Mouse (Mus musculus): ENCODE data around the gene Sipa1l3. TPM values are rescaled to one million over a fixed set of nuclear protein-coding genes. Genes with fewer than 3 reads are reported as not detected.

The Sipa1l3 gene
- 108 and 110 TPM in 2 replicates for total RNA-seq (2014; rRNA removed)
- polyA plus RNA-seq (2015; fragmentation: Nextera tagmentation; extraction: Ambion mirVana): 15.2 and 19.7 TPM in 2 replicates

DNA sequence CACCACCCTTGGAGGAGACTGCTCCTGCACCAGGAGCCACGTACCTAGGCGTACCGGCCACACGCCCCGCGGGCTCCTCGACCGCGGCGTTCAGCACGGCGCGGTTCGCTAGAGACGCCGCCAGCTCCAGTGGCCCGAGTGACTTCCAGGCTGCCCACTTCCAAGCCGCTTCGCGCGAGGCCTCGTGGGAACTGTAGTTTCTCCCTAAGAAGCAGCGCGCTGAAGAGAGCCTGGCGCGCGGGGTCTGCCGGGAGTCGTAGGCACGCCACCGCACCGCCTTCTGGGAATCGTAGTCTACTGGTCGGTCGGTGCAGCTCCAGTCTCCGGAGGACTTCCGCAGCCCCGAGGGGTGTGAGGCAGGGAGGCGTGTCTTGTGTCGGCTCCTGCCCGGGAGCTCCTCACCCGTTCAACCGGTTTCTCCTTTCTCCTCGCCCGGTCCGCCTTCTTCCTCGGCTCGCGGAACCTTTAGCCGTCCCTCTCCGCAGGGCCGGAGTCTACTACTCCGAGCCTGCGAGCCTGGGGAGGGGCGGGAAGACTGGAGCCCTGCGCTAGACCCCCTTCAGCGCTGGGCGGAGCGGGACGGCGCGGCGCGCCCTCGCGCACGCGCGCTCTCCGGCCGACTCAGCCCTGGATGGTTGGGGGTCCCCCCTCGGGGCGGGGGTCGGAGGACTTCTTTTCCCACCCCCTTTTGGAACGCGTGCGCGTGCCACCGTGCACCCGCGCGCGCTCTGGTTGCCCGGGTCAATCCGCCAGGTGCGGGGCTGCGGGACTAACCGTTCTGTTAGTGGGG, at the start of gene Sipa1l3:
Sipa1l3 (minus strand) TSS at position 221 of the 790 bp plus-strand sequence.
- peak within 1 kb of the TSS; percentile 82 for H3K27ac ChIP-seq
- WGBS: under 1% methylated on average over 85 of the region's 88 CpGs
- H3K4me1 ChIP-seq (ENCODE audit: insufficient read depth, low read length): peaks cover 11% of the 10 kb centered on the region
- H3K27me3 ChIP-seq (ENCODE audit: insufficient read depth, low read length): no peaks in the 10 kb centered on the region
- no peaks in the 10 kb centered on the region for H3K9me3 ChIP-seq (ENCODE audit: low read length)
- peak within 1 kb of the TSS; percentile 96 for H3K4me3 ChIP-seq (ENCODE audit: low read length)
- no peak; the same call in 1 of the 2 replicates for TF ChIP-seq CTCF (IDR thresholded peaks at IDR 0.05; ENCODE audit: low read depth)
- peak within 1 kb of the TSS; percentile 80 for H3K4me2 ChIP-seq (ENCODE audit: low read depth, low read length)
- H3K9ac ChIP-seq (replicated peaks; ENCODE audit: low read length): peak within 1 kb of the TSS; percentile 81
- peak; percentile 99 for DNase-seq (ENCODE audit: low spot score)
- no peaks in the 10 kb centered on the region for H3K36me3 ChIP-seq (ENCODE audit: insufficient read depth, low read length)
- ATAC-seq: peak; percentile 98

DNA sequence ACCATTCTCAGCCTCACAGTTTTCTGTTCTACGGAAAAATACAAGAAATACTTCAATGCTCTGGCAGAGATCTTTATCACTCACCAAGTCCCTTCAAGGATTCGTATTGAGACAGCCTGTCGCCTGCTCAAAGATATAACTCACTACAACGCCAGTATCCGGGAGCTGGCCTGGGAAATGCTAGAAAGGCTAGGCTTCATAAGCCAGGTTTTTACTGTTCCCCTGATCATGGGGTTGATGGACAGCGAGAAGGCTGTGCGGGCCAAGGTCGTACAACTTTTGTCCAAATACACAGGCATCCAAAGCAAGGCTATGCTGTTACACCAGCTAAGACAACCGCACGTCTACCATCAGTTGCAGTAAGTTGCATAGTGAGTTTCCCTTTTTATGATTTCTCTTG, 44.6 kb upstream of the Sipa1l3 start:
- Histone ChIP-seq H3K4me1 (ENCODE audit: insufficient read depth, low read length) (no peaks in the 10 kb centered on the region), H3K27me3 (ENCODE audit: insufficient read depth, low read length) (no peaks in the 10 kb centered on the region), H3K27ac (no peak overlapping the region), H3K9me3 (ENCODE audit: low read length) (no peaks in the 10 kb centered on the region), H3K9ac (replicated peaks; ENCODE audit: low read length) (no peak overlapping the region), H3K4me2 (ENCODE audit: low read depth, low read length) (no peak overlapping the region), H3K4me3 (ENCODE audit: low read length) (no peak overlapping the region), H3K36me3 (ENCODE audit: insufficient read depth, low read length) (no peaks in the 10 kb centered on the region)
- WGBS: 91% methylated on average over 10 of the region's 10 CpGs
- TF ChIP-seq CTCF (IDR thresholded peaks at IDR 0.05; ENCODE audit: low read depth): no peak
- ATAC-seq (no peak), DNase-seq (ENCODE audit: low spot score) (no peak)

DNA sequence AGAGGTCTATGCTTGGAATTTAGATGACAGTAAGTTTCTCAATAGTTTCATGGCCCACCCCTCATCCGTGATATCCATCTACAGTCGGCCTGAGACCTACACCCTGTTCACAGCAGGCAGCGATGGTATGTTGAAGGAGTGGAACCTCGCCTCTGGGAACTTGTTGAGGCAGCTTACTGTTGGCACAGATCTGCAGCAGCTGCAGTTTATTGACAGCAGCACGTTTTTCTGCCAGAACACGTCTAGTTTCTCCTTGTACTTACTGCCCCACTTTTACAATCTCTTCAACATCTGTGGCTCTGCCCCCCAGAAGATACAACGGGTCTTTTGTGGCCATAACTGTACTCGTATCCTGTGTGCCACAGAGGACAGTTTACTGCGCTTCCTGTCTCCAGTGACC, 42.6 kb upstream of the Sipa1l3 start:
- no peak overlapping the region for H3K9ac ChIP-seq (replicated peaks; ENCODE audit: low read length)
- ATAC-seq (no peak), DNase-seq (ENCODE audit: low spot score) (no peak)
- H3K4me2 ChIP-seq (ENCODE audit: low read depth, low read length): no peak overlapping the region
- no peak overlapping the region for H3K27ac ChIP-seq
- H3K27me3 ChIP-seq (ENCODE audit: insufficient read depth, low read length): no peaks in the 10 kb centered on the region
- WGBS: 83% methylated on average over 9 of the region's 9 CpGs
- H3K36me3 ChIP-seq (ENCODE audit: insufficient read depth, low read length): no peaks in the 10 kb centered on the region
- H3K4me3 ChIP-seq (ENCODE audit: low read length): no peak overlapping the region
- H3K4me1 ChIP-seq (ENCODE audit: insufficient read depth, low read length): no peaks in the 10 kb centered on the region
- no peaks in the 10 kb centered on the region for H3K9me3 ChIP-seq (ENCODE audit: low read length)
- TF ChIP-seq CTCF (IDR thresholded peaks at IDR 0.05; ENCODE audit: low read depth): no peak

DNA sequence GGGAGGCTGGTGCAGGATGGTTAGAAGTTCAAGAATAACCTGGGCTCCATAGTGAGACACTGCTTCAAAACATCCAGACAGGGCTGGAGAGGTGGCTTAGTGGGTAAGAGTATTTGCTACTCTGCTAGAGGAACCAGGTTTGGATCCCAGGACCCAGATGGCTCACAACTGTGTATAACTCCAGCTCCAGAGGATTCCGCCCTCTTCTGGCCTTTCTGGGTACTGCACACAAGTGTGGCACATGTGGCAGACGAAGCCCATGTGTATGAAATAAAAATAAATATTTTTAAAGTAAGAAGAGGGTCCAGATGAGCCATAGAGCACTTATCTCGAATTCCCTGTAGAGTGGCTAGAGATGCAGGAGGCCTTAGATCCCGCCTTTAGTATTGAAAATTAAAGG, 40.8 kb upstream of the Sipa1l3 start:
- WGBS: 77% methylated on average over 4 of the region's 4 CpGs
- no peak overlapping the region for H3K27ac ChIP-seq
- DNase-seq (ENCODE audit: low spot score) (no peak), ATAC-seq (no peak)
- peak; percentile 46 for TF ChIP-seq CTCF (IDR thresholded peaks at IDR 0.05; ENCODE audit: low read depth)
- no peaks in the 10 kb centered on the region for H3K4me1 ChIP-seq (ENCODE audit: insufficient read depth, low read length)
- H3K9me3 ChIP-seq (ENCODE audit: low read length): no peaks in the 10 kb centered on the region
- no peak overlapping the region for H3K9ac ChIP-seq (replicated peaks; ENCODE audit: low read length)
- no peaks in the 10 kb centered on the region for H3K36me3 ChIP-seq (ENCODE audit: insufficient read depth, low read length)
- no peak overlapping the region for H3K4me2 ChIP-seq (ENCODE audit: low read depth, low read length)
- no peaks in the 10 kb centered on the region for H3K27me3 ChIP-seq (ENCODE audit: insufficient read depth, low read length)
- no peak overlapping the region for H3K4me3 ChIP-seq (ENCODE audit: low read length)

DNA sequence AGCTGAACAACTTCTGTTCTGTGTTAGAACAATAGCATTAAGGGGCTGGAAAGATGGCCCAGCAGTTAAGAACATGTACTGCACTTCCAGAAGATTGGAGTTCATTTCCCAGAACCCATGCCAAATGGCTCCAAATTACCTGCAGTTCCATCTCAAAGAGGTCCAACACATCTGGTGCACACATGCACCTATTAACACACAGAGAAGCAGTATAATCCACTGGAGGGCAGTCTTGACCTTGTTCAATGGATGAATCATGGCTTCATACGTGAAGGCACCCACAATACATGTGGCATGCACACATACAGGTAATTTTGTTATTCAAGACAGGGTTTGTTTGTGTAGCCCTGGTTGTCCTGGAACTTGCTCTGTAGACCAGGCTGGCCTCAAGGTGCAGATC, 40.3 kb upstream of the Sipa1l3 start:
- Histone ChIP-seq H3K27me3 (ENCODE audit: insufficient read depth, low read length) (no peaks in the 10 kb centered on the region), H3K9me3 (ENCODE audit: low read length) (no peaks in the 10 kb centered on the region), H3K4me3 (ENCODE audit: low read length) (no peak overlapping the region), H3K36me3 (ENCODE audit: insufficient read depth, low read length) (no peaks in the 10 kb centered on the region), H3K4me1 (ENCODE audit: insufficient read depth, low read length) (no peaks in the 10 kb centered on the region), H3K27ac (no peak overlapping the region), H3K9ac (replicated peaks; ENCODE audit: low read length) (no peak overlapping the region), H3K4me2 (ENCODE audit: low read depth, low read length) (no peak overlapping the region)
- DNase-seq (ENCODE audit: low spot score): peak; percentile 25
- TF ChIP-seq CTCF (IDR thresholded peaks at IDR 0.05; ENCODE audit: low read depth): 0 out of 2 replicates have a peak, but pooled peaks have one; percentile 14
- WGBS: 82% methylated on average over 1 of the region's 1 CpGs
- ATAC-seq: no peak

DNA sequence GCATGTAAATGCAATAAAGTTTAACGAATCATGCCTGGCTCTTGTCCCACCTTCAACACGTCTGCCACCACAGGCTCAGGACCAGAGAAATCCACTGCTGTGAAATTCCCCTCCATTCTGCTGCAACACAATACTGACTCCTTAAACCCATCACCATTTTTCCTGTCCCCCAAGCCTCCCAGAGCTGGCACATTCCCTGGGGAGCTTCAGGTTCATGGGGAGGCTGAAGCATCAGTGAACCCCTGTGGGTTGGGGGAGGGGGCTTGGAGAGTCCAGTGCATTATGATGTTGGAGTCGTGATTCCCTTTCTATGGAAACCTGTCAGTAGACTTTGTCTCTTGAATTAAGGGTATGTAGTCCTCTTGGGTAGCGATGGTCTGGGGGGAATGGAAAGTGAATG, 37.8 kb upstream of the Sipa1l3 start:
- no peak for ATAC-seq
- no peak overlapping the region for H3K9ac ChIP-seq (replicated peaks; ENCODE audit: low read length)
- H3K4me1 ChIP-seq (ENCODE audit: insufficient read depth, low read length): no peaks in the 10 kb centered on the region
- H3K9me3 ChIP-seq (ENCODE audit: low read length): peaks cover 2% of the 10 kb centered on the region; the same call in 1 of the 2 replicates
- DNase-seq (ENCODE audit: low spot score): no peak
- no peaks in the 10 kb centered on the region for H3K27me3 ChIP-seq (ENCODE audit: insufficient read depth, low read length)
- 61% methylated on average over 4 of the region's 4 CpGs for WGBS
- no peaks in the 10 kb centered on the region for H3K36me3 ChIP-seq (ENCODE audit: insufficient read depth, low read length)
- H3K4me3 ChIP-seq (ENCODE audit: low read length): no peak overlapping the region
- H3K4me2 ChIP-seq (ENCODE audit: low read depth, low read length): no peak overlapping the region
- TF ChIP-seq CTCF (IDR thresholded peaks at IDR 0.05; ENCODE audit: low read depth): no peak
- H3K27ac ChIP-seq: no peak overlapping the region

DNA sequence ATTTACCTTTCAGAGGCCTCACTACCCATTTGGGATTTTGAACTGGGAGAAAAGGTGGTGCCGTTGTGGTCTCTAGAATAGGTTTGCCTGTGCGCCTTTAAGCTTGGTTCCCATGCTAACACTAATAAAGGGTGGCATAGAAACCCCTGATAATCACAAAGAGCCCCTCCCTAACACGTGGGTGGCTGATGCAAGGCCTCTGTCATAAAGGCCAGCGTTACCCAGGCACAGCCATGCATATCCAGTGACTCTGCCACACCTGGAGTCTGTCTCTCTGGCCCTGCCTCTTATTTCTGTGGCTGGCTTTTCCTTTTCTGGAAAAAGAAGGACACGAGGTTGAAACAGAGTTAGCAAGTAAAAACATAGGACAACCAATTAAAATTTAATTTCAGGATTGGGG, 37.1 kb upstream of the Sipa1l3 start:
- Histone ChIP-seq H3K4me1 (ENCODE audit: insufficient read depth, low read length) (no peaks in the 10 kb centered on the region), H3K9ac (replicated peaks; ENCODE audit: low read length) (no peak overlapping the region), H3K27ac (no peak overlapping the region), H3K36me3 (ENCODE audit: insufficient read depth, low read length) (no peaks in the 10 kb centered on the region), H3K4me3 (ENCODE audit: low read length) (no peak overlapping the region), H3K27me3 (ENCODE audit: insufficient read depth, low read length) (no peaks in the 10 kb centered on the region), H3K9me3 (ENCODE audit: low read length) (peaks cover 2% of the 10 kb centered on the region; the same call in 1 of the 2 replicates), H3K4me2 (ENCODE audit: low read depth, low read length) (no peak overlapping the region)
- no peak for TF ChIP-seq CTCF (IDR thresholded peaks at IDR 0.05; ENCODE audit: low read depth)
- DNase-seq (ENCODE audit: low spot score) (no peak), ATAC-seq (no peak)
- WGBS: 70% methylated on average over 5 of the region's 5 CpGs

Data from hindbrain, postnatal 0 days (tissue).